Mouse (Mus musculus) heart, postnatal 14 days (tissue): ENCODE data around the gene Rad51b. TPM values are rescaled to one million over a fixed set of nuclear protein-coding genes. Genes with fewer than 3 reads are reported as not detected.

Experiments
- DNase-seq, 2 experiments: peaks; one replicate each; pipeline ENCODE4 v3.0.0; 2021 to 2022
- intact Hi-C: fragments of 180-260 bp; cut with DNase I; formaldehyde crosslinking; loops from one replicate; pipeline ENCODE4 v1.15.1; 2025
- total RNA-seq, 2 experiments: library from RNA; stranded (reverse); gene quantifications; 2 replicates each; pipeline ENCODE4 v1.2.3; 2021

Gene Rad51b
- total RNA-seq, 2 experiments from 2014 or later = 0.79 to 0.88 TPM

GRCm38 (mm10) chr12:79600149-79600769 lies 303.2 kb downstream of the Rad51b start:
- intact Hi-C loops = no loop called here
- peak; percentile 68 to 75 for DNase-seq

DNA sequence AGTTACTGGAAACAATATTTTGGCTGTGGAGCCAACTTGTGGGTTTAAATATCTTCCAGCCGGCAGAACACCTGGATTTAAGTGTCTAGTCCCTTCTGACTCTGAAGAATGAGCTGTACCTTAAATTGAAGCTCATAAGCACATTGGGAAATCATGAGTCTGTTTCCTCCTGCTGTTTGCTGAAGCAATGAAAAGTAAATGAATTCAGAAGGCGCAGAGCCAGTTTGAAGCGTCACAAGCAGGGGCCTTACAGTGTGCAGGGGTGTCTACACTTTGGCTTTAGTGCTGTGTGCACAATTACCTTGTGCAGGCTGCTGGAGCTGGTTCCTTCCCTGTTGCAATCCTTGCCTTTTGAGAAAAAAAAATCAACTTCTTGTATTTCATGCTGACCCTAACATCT lies 305.6 kb downstream of the Rad51b start:
- intact Hi-C loops = no loop called here
- DNase-seq = no peak

DNA sequence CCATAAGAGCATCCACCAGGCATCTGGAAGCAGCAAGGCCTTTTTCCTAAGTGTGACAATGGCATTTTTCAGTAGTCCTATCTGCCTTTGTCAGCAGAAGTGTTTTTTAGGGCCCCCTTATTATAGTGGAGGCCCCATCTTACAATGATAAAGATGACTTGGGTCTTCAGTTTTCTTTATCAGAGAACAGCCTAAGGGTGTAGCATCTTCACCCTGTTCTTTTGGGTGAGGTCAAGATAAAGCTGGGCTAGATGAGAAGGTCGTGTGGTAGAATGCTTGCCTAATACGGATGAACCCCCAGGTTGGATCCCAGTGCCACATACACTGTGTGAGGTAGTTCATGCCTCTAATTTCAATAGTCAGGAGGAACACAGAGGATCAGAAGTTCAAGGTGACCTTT lies 307.8 kb downstream of the Rad51b start:
- no peak for DNase-seq
- intact Hi-C loops = no loop called here

GRCm38 (mm10) chr12:79606197-79606631 lies 309.1 kb downstream of the Rad51b start:
- intact Hi-C loops = no loop called here
- no peak for DNase-seq

GRCm38 (mm10) chr12:79609399-79610010 lies 312.4 kb downstream of the Rad51b start:
- intact Hi-C loops = loop anchor here (5.0 to 10.0 kb wide), 2 partner anchors 185 to 252 kb away; no protein-coding TSS in a partner anchor
- DNase-seq = no peak

DNA sequence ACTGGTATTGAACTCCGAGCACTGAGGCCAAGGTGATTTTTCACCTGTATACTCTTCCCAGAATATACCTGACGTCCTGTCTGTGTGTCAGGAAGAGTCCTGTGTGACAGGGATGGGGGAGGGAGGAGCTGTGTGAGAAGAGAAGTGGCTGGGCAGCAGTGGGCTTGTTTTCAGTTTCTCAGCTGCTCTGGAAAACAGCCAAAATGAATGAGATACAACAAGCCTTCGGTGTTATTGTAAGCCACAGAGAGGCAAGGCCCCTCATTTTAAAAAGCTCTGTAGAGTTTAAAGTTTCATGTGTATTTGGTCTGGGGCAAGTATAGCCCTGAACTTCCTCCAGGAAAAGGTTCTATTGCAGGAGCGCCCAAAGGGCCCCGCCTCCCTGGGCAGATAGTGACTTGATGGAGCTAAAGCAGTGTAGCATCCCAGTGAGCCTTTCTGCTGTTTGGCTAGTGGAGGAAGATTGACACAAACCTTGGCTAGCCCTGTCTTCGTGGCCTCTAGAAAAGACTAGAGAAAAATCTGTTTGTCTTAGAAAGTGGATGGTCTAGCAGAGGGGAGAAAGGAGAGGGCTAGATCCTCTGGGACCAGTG lies 313.5 kb downstream of the Rad51b start:
- intact Hi-C loops = loop anchor here (5.0 to 10.0 kb wide), 2 partner anchors 184 to 253 kb away; no protein-coding TSS in a partner anchor
- DNase-seq = no peak

GRCm38 (mm10) chr12:79611665-79612064 lies 314.6 kb downstream of the Rad51b start:
- no peak for DNase-seq
- intact Hi-C loops = loop anchor here (1.0 to 10.0 kb wide), 5 partner anchors 183 to 521 kb away; no protein-coding TSS in a partner anchor

DNA sequence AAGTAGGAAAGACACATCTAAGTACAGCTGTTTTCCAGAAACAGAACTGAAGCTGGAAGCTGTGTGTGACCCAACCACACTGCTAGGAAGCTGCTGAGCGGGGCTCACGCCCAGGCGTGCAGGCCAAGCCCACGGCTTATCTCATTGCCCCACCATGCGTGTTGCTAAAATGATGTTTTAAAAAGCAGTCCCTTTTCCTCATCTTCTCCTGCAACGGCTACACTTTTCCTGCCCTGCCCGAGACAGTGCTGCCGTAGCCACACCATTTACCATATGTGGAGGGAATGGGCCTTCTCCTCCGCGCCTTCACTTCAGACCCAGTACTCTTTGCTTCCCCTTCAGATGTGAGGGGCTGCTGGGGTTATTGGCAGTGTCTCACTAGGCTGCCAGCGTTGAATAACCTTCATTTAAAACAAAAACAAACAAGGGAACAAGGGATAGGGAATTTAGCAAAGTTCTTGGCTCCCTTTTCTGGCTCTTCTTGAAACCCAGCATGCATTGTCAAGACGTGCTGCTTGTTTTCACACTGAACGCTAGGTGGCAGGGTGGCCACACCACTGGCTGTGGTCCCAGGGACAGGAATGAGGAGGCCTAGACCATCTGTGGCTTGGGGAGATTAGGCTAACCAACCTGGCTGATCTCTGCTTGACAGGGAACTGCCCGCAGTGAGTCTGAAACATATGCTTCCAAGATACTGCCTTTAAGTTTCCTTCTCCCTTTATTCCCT lies 315.4 kb downstream of the Rad51b start:
- peak; percentile 89 to 92 for DNase-seq
- intact Hi-C loops = loop anchor here (1.0 to 10.0 kb wide), 5 partner anchors 182 to 520 kb away; no protein-coding TSS in a partner anchor

DNA sequence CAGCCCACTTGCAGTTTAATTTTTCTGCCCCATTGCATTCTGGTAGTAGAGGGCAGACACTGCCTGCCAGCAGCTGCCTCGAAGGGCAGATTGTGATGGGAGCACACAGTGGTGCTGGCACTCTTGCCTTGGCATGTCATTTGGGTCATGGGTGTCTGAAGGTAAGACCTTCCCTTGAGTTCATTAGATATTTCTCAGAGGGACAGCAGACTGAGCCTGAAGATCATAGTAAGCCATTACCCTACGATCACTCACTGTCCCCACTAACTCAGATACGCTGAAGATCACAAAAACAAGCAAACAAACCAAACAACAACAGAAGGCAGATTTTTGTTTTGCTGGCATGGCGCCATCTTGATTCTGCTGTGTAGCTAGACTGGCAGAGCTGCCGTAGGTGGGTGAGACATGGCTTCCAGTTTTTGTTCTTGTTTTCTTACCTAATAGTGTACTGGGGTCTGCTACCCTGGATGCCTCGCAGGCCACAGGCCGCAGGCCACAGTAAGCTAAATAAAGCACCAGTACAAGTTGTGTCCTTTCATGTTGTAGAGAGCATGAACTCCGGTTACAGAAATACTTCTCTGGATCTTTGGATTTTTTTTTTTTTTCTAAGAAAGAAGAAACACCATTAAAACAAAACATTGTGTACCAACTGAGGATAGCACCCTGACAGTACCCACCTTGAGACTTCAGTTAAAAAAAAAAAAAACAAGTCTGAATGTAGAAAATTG lies 316.1 kb downstream of the Rad51b start:
- intact Hi-C loops = loop anchor here (2.0 to 10.0 kb wide), 4 partner anchors 182 to 520 kb away; no protein-coding TSS in a partner anchor
- DNase-seq = no peak

DNA sequence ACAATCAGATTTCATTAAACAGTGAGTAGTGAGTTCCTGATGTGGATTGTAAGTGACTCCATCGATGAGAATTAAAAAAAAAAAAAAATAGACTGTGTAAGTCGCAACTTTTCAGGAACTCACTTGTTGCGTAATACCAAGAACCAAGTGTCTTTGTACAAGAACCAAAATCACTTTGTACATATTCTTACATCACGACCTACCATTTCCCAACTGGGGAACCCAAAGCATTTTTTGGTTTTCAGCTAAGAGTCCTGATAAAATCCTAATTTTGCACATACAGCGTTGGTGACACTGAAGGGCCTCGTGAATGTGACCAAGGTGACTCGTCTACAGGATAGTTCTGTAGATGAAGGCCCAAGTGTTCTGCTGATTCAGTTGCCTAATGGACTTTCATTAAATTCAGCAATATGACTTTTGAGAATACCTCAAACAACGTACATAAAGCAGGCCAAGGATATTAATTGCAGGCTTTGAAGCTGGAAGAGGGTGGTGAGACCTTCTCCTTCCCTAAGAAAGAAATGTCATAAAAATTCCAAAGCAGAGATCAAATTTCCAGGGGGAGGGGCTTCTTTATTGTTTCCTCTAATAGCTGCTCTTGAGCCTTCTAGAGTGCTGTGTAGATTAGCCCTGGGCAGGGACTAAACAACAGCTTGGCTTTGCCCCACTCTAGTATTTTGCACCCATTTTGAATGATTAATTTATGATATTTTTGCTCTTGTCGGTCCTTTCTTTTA lies 316.9 kb downstream of the Rad51b start:
- intact Hi-C loops = loop anchor here (2.0 to 10.0 kb wide), 4 partner anchors 181 to 519 kb away; no protein-coding TSS in a partner anchor
- no peak for DNase-seq

DNA sequence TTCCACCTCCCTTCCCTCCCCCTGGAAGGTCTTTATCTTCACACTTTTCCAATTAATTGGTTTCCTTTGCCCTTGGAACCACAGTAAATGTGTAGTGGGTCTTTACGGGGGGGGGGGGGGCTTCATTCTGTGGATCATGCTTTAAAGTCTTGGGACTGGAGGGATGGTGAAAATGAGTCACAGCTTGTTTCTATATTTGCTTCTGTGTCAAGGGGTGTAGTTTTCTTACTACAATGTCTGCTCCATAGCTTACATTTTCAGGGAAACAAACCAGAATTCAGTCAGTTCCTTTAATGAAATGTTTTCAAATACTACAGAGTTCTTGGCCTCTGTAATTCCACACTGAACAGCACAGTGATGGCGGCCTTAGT lies 317.5 kb downstream of the Rad51b start:
- intact Hi-C loops = loop anchor here (5.0 to 10.0 kb wide), 2 partner anchors 180 to 257 kb away; no protein-coding TSS in a partner anchor
- no peak for DNase-seq

DNA sequence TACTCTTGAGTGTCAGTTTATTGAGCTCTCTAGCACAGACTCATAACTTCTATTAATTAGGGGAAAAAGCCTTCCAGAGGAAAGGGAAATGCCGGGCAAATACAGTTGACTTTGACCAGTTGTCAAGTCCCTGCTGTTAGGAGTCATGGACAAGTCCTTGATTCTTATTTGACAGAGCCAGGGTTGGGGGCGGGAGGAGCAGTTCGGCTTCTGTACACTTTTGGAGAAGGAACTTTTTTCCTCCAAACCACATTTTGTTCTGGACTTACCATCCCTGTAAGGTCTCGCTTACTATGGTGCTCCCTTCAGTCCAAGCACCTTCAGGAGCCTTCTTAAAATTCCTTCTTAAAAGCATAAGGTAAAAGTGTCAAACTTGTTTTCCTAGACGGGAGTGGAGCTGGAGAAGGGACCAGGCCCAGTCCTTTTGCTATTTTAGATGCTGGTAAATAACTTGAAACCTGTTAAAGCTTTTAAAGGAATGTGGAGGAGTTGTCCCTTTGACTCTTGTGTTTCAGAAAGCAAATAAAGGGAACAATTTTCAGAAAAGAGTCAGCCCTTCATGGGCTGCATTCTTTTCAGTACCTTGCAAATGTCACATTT lies 318.7 kb downstream of the Rad51b start:
- DNase-seq = no peak
- intact Hi-C loops = loop anchor here (10.0 kb wide), 1 partner anchor 179 kb away; no protein-coding TSS in a partner anchor

DNA sequence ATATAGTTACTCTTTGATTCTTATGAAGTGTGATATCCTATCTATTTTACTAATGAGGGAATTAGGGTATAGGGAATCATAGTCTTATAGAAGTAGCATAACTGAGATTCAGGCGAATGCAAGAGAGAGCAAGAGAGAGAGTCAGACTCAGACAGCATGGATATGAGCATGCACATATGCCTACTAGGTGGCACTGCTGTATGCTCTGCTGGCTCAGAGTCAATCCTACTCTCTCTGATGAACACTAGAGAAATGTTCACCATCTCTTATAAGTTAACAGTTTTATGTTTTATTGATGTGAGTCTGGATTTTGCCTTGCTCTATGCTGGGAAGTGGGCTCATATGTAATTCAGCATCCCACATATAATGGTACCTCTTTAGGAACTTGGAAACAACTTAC lies 321.9 kb downstream of the Rad51b start:
- intact Hi-C loops = loop anchor here (10.0 kb wide), 1 partner anchor 176 kb away; no protein-coding TSS in a partner anchor
- DNase-seq = no peak

GRCm38 (mm10) chr12:79620693-79621092 lies 323.6 kb downstream of the Rad51b start:
- no peak for DNase-seq
- intact Hi-C loops = loop anchor here (5.0 kb wide), 1 partner anchor 47 kb away; no protein-coding TSS in a partner anchor

DNA sequence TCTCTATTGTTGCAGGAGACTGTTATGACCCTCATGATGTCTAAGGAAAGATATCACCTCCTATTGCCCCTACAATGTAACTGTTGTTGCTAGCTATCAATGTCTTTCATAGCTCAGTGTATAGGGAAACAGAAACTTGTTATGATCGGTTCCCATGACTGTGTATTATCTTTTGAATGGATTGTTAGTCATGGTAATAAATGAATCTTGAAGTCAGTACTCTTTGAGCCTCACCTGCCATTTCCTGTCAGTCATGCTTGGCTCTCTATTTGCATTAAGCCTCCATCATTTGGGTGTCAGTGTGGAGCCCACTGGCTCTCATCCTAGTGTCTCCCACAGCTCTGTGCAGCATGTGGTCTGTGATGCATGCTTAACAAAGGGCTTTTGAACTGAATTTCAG lies 326.2 kb downstream of the Rad51b start:
- DNase-seq = no peak
- intact Hi-C loops = loop anchor here (5.0 kb wide), 1 partner anchor 44 kb away; no protein-coding TSS in a partner anchor

GRCm38 (mm10) chr12:79625699-79626554 lies 328.8 kb downstream of the Rad51b start:
- intact Hi-C loops = no loop called here
- DNase-seq = no peak

- no peak for DNase-seq
- intact Hi-C loops = no loop called here
These were observed 329.5 kb downstream of the Rad51b start for GRCm38 (mm10) chr12:79626555-79627080.
